Mouse (Mus musculus) adipocyte (in vitro differentiated cells): Measurements from ENCODE around the gene Cib1.

ENCODE experiments used
- DNase-seq: peaks from one replicate; pipeline ENCODE4 v3.0.0-alpha.2; 2016; ENCODE audit warnings: low spot score

The Cib1 gene

GRCm38 (mm10) chr7:80232489-80233029 lies at the start of gene Cib1, which contains the start of gene Gdpgp1:
Gene Cib1 (minus strand): TSS chr7:80232813.
Gene Gdpgp1 (plus strand): TSS chr7:80232865.
- DNase-seq = peak; percentile 92

GRCm38 (mm10) chr7:80281646-80282045 lies 49.0 kb upstream of the Cib1 start:
- DNase-seq = no peak

DNA sequence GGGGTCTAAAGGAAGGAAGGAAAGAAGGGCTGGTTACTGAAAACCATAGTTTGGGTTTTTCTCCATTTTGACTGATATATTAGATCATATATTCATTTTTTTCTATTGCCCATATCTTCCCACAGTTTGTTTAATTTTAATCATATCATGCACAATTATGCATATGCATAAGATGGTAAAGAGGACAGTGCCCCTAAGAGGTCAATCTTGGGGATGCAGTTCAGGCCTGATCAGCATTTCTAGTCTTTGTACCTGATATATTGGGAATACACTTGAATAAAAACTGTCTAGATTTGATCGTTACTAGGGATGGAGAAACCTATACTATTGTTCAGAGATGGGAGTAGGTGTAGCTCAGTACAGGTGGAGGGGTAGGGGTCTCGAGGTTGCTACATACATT lies 48.4 kb upstream of the Cib1 start:
- no peak for DNase-seq

- DNase-seq = no peak
Measured at GRCm38 (mm10) chr7:80280032-80280431, 47.4 kb upstream of the Cib1 start.

- no peak for DNase-seq
Measured at GRCm38 (mm10) chr7:80276374-80276773, 43.8 kb upstream of the Cib1 start.

GRCm38 (mm10) chr7:80273456-80273855 lies 40.8 kb upstream of the Cib1 start:
- DNase-seq = no peak

DNA sequence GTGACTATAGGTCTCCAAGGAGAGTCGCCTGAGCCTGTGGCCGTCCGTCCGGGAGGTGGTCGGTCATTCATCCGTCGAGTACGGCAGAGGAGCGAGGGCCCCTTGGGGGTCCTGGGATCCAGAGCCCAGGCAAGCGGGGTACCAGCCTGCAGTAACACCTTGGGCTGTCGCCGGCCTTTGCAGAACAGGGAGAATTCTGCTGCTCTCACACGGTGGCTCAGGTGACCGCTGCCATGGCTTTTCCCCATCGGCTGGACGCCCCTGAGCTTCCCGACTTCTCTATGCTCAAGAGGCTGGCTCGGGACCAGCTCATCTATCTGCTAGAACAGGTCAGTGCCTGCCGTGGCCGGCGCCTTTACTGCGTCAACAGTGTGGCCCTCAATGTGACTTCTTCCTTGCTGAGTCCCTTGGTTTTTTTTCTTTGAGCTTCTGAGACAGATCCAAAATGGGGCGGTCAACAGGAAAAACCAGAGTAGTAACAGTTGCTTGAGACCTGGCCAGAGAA lies 37.2 kb upstream of the Cib1 start:
- DNase-seq = peak; percentile 55

DNA sequence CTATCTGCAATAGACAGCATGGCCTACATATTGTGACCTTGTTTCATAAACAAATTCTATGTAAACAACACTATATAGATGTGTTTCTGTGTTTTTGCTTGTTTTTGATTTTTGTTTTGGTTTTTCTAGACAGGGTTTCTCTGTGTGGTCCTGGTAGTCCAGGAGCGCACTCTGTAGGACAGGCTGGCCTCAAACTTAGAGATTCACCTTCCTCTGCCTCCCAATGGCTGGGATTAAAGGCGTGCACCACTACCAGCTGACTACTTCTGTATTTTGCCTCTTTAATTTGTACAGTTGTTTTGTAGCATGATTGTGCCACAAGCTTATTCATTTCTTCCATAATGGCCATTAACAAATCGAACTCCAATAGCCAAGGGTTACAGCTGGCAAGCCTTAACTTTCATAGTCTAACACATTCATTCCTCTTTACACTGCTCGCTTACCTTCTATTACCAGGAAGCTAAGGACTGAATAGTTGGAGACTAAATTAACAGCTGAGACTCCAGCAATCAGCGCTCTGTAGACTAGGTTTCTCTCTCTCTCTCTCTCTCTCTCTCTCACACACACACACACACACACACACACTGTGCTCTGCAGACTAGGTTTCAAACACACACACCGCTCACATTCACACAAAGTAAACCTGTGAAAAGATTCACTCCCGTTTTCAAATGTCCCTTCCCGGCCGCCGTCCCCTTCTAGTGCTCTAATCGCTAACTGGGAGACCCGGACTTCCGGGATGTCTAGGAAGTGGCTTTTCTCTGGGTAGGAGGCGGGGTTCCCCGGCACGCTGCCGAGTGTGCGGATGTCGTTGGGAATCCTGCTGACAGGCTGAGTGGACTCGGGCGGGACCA lies 36.5 kb upstream of the Cib1 start, which contains the start of gene Vps33b:
Gene Vps33b, plus strand, starts transcription at position 753 of the 854 bp plus-strand sequence.
- DNase-seq = peak; percentile 91

DNA sequence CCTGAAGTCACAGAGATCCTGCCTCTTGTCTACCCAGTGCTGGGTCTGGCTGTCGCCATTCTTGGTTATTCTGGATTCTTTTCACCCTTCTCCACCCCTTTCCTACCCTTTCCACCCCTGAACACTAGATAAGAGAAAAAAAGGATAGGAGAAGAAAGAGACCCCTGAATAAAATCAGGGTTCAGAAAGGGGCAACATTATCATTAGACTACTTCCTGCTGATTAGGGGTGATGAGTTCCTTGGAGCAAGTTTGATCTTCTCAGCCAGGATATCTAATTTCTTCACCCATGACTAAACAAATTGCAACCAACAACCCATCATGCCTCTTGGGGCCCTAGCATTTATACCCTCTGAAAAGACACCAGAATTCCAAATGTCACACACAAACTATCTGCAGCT lies 35.2 kb upstream of the Cib1 start:
- no peak for DNase-seq

- DNase-seq = no peak
Measured at GRCm38 (mm10) chr7:80264606-80265005, 32.0 kb upstream of the Cib1 start.

GRCm38 (mm10) chr7:80261372-80261990 lies 28.9 kb upstream of the Cib1 start:
- DNase-seq = peak; percentile 22

- DNase-seq = peak; percentile 88
Measured at GRCm38 (mm10) chr7:80260625-80261371, 28.2 kb upstream of the Cib1 start, which contains the start of gene Ngrn. Gene Ngrn (plus strand): TSS chr7:80261215.

GRCm38 (mm10) chr7:80257706-80258105 lies 25.1 kb upstream of the Cib1 start:
- DNase-seq = no peak

DNA sequence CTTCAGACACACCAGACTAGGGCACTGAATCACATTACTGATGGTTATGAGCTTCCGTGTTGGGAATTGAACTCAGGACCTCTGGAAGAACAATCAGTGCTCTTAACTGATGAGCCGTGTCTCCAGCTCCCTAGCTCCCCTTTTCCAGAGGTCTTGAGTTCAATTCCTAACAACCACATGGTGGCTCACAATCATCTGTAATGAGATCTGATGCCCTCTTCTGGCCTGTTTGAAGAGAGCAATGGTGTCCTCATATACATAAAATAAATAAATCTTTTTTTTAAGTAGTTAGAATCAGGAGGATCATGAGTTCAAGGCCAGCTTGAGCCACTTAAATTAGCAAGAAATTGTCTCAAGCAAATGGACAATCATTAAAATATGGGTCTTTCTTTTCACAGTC lies 23.4 kb upstream of the Cib1 start:
- peak; percentile 14 for DNase-seq

DNA sequence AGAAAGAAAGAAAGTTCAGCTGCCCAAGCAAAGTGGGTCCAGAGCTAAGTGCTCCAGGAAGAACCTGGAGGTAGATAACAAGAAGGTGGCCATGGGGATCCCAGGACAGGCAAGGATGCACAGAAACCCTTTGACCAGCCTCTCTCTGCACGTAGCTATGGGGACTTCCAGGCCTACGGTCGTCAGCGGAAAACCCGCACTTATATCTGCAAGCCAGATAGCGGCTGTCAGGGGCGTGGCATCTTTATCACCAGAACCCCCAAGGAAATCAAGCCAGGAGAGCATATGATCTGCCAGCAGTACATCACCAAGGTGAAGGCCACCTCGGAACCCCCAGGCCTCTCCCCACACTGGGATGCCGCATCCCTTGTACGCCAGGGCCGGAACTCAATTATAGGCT lies 20.3 kb upstream of the Cib1 start:
- DNase-seq = no peak

DNA sequence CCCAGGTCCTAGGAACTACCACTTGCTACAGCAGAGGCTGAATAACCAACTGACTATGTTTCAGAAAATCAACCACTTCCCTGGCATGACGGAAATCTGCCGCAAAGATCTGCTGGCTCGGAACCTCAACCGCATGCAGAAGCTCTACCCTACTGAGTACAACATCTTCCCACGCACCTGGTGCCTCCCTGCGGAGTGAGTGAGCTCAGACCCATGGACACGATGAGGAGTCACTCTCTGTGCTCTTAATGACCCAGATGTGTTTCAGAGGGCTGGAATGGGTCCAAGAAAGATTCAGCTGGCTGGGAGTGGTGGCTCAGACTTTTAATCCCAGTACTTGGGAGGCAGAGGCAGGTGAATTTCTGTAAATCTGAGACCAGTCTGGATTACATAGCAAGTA lies 19.8 kb upstream of the Cib1 start:
- DNase-seq = no peak

DNA sequence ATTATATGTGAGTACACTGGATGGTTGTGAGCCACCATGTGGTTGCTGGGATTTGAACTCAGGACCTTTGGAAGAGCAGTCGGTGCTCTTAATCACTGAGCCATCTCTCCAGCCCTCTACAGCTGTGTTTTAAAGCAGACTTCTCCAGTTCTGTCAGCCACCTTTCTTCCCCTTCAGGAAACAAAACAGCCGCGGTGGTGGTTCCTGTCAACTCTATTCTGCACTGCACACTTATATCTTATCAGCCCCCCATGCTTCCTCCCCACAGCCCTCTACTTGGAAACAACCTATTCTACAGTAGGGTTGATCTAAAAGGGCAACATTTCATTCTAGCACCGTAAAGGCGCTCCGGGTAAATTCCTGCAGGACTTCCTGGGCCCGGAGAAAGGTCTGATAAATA lies 14.2 kb upstream of the Cib1 start:
- no peak for DNase-seq

DNA sequence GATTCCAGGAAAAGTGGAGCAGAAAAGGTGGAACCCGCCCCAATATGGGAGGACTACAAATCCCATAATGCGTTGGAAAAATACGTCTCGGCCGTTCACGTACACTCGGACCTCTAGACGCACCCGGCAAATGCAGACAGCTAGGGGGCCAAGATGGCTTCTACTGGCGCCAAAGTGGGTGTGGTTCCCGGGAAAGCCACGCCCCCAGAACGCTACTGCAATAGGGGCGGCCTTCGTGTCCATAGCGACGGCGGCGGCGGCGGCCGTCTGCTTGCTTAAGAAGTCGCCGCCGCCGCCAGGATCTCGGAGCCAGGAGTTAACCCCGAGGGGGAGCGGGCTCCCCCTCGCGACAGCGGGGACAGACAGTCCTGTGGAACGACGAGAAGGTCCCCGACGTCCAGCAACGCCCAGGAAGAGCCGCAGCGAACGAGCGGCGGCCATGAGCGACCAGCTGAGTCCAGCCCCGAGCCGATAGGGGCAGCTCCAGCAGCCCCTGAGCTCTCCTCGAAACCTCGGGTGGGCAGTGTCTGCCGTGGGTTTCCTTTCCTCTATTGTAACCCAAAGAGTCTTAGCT lies 13.6 kb upstream of the Cib1 start, which contains the start of gene Ttll13:
Gene Ttll13, plus strand, starts transcription at position 229 of the 574 bp plus-strand sequence.
- peak; percentile 92 for DNase-seq

- no peak for DNase-seq
Measured at GRCm38 (mm10) chr7:80244851-80245250, 12.2 kb upstream of the Cib1 start.

GRCm38 (mm10) chr7:80241661-80242060 lies 9.0 kb upstream of the Cib1 start:
- DNase-seq = no peak

GRCm38 (mm10) chr7:80238542-80238941 lies 5.9 kb upstream of the Cib1 start:
- DNase-seq = no peak

DNA sequence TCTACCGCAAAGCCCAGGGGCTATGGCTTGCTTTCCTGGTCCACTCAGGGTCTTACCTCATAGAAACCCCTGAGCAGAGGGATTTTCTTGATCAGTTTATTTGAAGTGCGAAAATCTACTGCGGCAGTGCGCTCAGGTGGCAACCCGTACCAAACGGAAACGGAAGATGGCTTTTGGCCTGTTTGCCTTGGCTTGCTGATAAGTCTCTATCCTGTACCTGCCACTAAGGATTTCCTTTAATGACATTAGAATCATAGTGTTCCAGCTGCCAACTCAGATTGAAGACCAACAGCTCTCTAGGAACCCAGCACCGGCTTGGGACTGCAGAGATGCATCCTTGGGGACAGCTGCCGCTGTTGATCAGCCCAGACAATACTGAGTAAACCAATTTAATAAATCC lies 1.2 kb upstream of the Cib1 start:
- DNase-seq = no peak
